Mouse (Mus musculus) kidney, adult 8-10 months (tissue): ENCODE results near the gene St6galnac3.
A peak's percentile ranks its signal among the peaks of the same experiment; 100 is the strongest.

Experiments used
- DNase-seq, 2 experiments: peaks; one replicate each; pipeline ENCODE4 v3.0.0; 2022

Gene St6galnac3

GRCm38 (mm10) chr3:153689793-153690291 lies 35.1 kb downstream of the St6galnac3 start:
- DNase-seq, result peak; percentile 46 to 56

- DNase-seq, result no peak
Observed at GRCm38 (mm10) chr3:153687896-153688295, 37.1 kb downstream of the St6galnac3 start.

- no peak for DNase-seq
Observed at GRCm38 (mm10) chr3:153684909-153685308, 40.1 kb downstream of the St6galnac3 start.

GRCm38 (mm10) chr3:153682303-153682702 lies 42.7 kb downstream of the St6galnac3 start:
- DNase-seq, result no peak

GRCm38 (mm10) chr3:153681720-153682119 lies 43.3 kb downstream of the St6galnac3 start:
- no peak for DNase-seq

- DNase-seq, result no peak
Observed at GRCm38 (mm10) chr3:153675832-153676231, 49.1 kb downstream of the St6galnac3 start.

GRCm38 (mm10) chr3:153675073-153675472 lies 49.9 kb downstream of the St6galnac3 start:
- no peak for DNase-seq

GRCm38 (mm10) chr3:153674359-153674758 lies 50.6 kb downstream of the St6galnac3 start:
- no peak for DNase-seq

GRCm38 (mm10) chr3:153673451-153673850 lies 51.5 kb downstream of the St6galnac3 start:
- no peak for DNase-seq

GRCm38 (mm10) chr3:153670953-153671674 lies 53.9 kb downstream of the St6galnac3 start:
- no peak for DNase-seq

GRCm38 (mm10) chr3:153669737-153670435 lies 55.1 kb downstream of the St6galnac3 start:
- DNase-seq, result peak; percentile 44 to 70

- DNase-seq, result peak; percentile 70 to 74
Observed at GRCm38 (mm10) chr3:153669329-153669728, 55.6 kb downstream of the St6galnac3 start.

GRCm38 (mm10) chr3:153668447-153669290 lies 56.3 kb downstream of the St6galnac3 start:
- DNase-seq, result peak; percentile 69 to 74

DNA sequence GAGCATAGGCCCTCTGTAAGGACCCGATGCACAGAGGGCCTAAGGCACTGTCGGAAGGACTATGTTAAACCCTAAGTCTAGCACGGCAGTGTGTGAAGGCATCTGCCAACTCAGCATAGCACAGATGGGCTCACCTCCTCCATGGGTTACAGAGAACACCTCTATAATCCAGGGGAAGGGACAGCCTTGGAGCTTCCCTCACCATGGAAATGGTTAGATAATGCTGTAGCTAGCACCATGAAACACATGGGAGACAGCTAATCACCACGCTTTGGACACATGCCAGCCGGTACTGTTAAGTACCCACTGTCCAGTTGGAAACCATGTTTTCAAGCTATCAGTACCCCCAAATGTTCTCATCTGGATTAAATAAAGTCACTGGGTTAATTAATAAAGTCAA lies 60.3 kb downstream of the St6galnac3 start:
- DNase-seq, result no peak

- DNase-seq, result no peak
Observed at GRCm38 (mm10) chr3:153663841-153664427, 61.0 kb downstream of the St6galnac3 start.

DNA sequence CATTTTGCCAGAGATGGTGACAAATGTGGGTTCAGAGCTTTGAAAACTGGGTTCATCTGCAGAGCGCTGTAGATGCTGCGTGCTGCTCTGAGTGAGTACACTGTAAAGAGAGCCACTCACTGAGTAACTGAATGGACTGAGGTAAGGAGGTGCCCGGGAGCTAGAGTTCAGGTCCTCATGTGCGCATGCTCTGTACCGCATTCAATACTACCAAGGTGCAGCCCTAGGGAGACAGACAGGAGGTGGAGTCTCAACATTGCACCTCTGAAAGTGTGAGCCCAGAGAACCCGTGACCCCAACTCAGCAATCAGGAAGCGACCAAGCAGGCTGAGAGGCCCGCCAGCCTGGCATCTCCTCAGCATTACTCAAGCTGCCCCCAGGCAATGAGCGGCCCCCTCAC lies 62.2 kb downstream of the St6galnac3 start:
- no peak for DNase-seq

DNA sequence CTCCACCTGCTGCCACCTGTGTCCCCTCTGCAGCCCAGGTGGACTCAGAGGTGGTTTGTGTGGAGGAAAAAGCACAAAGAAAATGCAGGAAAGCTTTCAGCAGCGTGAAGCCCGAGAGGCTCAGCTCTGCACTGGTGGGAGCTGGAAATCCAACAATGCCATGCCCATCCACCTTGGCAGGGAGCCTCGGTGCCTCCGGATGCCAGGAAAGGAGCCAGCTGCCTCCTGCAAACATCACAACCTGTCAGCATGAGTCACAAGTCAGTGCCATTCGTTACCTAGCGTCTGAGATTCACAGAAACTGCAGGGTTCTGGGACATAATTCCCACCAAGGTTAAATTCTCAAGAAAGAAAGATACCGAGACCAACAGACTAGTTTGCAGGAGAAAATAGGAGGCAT lies 63.0 kb downstream of the St6galnac3 start:
- no peak for DNase-seq

GRCm38 (mm10) chr3:153659575-153660168 lies 65.3 kb downstream of the St6galnac3 start:
- DNase-seq, result no peak

DNA sequence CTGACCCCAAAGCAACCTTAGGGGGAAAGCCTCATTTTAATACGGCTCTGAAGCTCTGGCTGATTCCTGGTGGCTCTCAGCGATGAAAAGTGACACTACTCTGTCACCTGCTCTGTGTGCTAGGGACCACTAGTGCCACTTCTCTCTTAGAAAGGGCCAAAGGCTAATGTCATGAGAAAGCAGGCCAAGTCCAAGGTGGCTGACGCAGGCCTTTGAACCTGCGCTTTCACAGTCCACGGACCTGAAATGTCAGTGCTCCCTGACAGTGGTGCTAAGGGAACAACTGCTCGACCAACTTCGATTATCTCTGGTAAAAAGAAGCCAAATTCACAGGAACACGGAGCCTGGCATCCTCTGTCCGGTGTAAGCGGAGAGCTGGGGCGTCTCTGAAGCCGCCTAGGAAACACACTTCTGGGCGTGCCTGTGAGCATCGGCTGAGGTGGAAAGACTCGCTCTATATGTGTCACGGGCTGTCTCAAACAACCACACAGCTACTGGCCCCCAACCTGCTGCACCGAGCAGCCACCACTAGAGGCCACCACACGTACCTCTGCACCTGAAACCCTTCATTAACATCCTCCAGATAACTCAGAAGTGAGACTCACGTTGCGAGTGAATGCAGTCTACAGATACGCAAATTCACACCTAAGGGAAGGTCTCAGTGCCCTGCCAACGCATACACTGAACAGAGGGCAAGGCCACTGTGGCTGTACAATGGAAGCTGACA lies 66.8 kb downstream of the St6galnac3 start:
- peak; percentile 48 to 70 for DNase-seq

DNA sequence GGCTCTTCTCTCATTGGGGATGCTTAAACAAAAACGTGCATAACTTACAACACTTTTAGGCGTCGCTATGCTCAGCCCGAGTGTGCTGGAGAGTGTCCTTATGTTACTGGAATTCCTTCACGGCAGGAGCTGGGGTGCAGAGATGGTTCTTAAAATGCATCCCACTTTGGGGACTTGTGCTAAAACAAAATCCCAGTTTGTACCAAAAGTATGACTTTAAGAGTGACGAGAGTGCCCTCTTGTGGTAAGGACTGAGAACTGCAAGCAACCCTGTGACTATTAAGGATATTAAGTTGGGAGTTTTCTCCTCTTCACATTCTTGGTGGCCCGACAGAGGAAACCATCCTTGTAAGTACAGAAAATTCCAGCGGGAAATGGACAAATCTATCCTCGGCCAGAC lies 69.9 kb downstream of the St6galnac3 start:
- DNase-seq, result peak; percentile 28 to 70

DNA sequence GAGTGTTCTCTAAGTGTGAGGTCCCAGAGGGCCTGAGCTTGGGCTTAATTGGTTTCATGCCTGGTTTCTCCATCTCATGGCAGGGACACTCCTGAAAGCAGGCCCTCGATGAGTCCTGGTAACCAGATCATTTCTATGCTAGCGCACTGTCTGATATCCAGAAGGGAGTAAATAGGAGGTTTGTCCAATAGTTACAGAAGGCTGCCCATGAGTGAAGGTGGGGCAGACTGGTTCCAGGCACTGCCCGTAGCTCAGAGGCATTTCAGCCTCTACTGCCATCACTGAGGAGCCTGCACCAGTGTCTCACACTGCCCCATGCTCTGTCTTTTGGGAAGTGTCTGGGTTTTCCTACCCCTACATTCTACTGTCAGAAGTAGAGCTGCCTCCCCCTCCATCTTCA lies 72.1 kb downstream of the St6galnac3 start:
- DNase-seq, result no peak

GRCm38 (mm10) chr3:153648713-153649112 lies 76.3 kb downstream of the St6galnac3 start:
- no peak for DNase-seq
